Mouse (Mus musculus) cerebellum, adult 2 months (tissue): ENCODE measurements at regions not wholly inside any gene's neighbourhood (a gene's known extent, or its start where the extent isn't known, plus 50 kb on each side); places are given as distances from the start of the nearest gene placed in this dataset.

Source experiments
- CTCF ChIP-seq: fragments of 200-500 bp; IDR thresholded peaks from 2 replicates; pipeline ENCODE4 v1.5.1; 2011; ENCODE audit warnings: low read depth, mild to moderate bottlenecking, control low read depth, low read length, moderate library complexity, borderline replicate concordance; ENCODE audit not compliant: insufficient read depth
- POLR2A ChIP-seq: fragments of 200-500 bp; IDR thresholded peaks from 2 replicates; pipeline ENCODE4 v1.6.1; 2011; ENCODE audit warnings: low read length, control low read depth, borderline replicate concordance; ENCODE audit not compliant: insufficient read depth

- no peak for TF ChIP-seq POLR2A
- TF ChIP-seq CTCF: no peak
Observed at GRCm38 (mm10) chr4:153806180-153806692, 150.8 kb upstream of the A430005L14Rik start.
